Mouse (Mus musculus) megakaryocyte-erythroid progenitor cell, adult 5-6 weeks (primary cell): ENCODE measurements around the gene Osbpl10. TPM values are rescaled to one million over a fixed set of nuclear protein-coding genes. Genes with fewer than 3 reads are reported as not detected.

Experiments used
- ATAC-seq: replicated peaks from 2 replicates; pipeline ENCODE4 v1.8.0; 2016; ENCODE audit warnings: mild to moderate bottlenecking, inconsistent platforms; ENCODE audit not compliant: severe bottlenecking, poor library complexity, low FRiP score, low TSS enrichment
- total RNA-seq, 2 experiments: library from RNA; stranded (forward) in 1 of 2; stranded (reverse) in 1 of 2; fragments of 200-1000, 215-1000 nt in 1 of 2; fragments of >200 nt in 1 of 2; fragmentation: Nextera tagmentation in 1 of 2; gene quantifications; 2 replicates each; pipeline ENCODE4 v1.2.3; 2014 to 2017

The Osbpl10 gene
- total RNA-seq, 2 experiments from 2014 or later: 0.50 to 1.8 TPM

DNA sequence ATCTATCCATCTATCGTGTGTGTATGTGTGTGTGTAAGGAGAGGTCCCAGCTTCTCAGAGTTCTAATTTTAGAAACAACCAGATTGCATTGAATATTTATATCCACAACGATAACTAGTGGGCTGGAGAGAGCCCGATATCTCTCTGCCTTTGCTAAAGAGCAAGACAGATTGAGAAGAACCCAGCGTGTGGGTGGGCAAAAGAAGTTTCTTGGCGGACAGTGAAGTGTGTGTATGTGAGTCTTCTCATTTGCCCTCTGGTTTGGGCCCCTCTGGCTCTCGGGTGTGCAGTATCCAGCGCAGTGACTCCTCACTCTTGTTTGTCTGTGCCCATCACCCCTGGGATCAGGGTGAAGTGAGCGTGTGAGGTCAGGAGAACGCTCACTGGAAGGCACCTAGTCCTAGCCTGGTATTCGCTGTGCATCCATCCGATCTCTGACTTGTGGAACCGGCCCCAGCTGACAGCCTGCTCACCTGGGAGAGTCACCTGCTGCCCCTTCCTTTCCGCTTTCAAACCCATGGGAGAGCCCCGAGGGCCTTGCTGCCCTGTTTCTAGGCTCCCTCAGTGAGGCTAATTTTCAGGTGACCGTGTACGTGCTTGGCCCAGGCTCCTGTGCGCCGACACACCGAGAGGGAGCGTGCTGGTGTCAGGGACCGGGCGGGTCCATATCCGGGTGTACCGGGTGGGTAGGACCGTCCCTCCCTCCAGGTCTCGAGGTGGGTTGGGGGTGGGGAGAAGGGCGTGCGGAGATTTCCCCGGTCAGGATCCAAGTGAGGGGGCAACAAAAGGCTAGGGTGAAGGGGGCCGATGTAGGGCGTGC lies 698 bp upstream of the Osbpl10 start:
- no peak for ATAC-seq

DNA sequence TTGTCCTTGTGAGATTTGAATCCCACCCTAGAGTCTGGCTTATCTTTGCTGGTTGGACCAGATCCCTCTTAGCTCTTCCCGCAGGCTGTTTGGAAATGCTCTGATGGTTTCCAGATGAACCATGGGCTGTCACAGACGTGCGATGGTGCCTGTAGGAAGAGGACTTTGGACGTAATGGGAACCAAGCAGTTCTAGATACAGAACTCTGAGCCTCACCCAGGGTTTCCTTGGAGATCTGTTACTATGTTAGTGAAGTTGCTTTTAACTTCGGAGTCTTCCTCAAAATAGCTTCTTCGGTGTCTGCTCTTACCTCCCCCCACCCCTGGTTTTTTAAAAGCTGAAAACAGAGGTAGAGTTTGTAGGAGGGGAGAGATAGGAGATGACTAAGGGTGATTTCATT lies 1.6 kb downstream of the Osbpl10 start:
- ATAC-seq: no peak

- ATAC-seq: no peak
Measured at GRCm38 (mm10) chr9:114982689-114983360, 4.5 kb downstream of the Osbpl10 start, which contains the start of gene Rps27rt. Gene Rps27rt (minus strand): TSS chr9:114982739.

DNA sequence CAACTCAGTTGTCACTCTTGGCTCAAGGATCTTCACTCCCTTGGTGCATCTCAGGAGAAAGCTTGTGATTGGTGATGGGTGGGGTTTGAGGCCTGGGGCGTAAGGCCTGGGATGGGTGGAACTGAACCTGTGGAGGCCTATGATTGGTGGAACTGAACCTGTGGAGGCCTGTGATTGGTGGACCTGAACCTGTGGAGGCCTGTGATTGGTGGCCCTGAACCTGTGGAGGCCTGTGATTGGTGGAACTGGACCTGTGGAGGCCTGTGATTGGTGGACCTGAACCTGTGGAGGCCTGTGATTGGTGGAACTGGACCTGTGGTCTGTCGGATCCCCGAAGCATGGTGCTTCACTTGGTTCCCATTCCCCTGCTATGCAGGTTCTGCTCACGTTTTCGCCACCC lies 7.4 kb downstream of the Osbpl10 start:
- no peak for ATAC-seq

DNA sequence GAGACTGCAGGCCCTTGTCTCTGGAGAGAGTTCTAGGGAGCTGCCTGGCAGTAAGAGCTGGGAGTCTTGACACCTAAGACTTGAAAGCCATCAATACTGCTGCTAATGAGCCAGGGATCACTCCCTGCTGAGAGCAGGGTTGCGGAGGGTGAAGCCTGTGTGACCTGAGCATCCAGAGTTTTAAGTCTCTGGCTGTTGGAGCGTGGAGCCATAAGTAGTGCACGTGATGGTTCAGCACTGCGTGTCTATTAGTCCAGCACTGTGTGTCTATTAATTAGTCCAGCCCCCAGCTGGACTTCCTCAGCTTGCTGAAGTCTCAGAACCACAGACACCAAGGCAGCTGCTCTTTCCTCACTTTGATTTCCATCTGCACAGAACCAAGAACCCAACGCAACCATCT lies 8.0 kb downstream of the Osbpl10 start:
- ATAC-seq: no peak

DNA sequence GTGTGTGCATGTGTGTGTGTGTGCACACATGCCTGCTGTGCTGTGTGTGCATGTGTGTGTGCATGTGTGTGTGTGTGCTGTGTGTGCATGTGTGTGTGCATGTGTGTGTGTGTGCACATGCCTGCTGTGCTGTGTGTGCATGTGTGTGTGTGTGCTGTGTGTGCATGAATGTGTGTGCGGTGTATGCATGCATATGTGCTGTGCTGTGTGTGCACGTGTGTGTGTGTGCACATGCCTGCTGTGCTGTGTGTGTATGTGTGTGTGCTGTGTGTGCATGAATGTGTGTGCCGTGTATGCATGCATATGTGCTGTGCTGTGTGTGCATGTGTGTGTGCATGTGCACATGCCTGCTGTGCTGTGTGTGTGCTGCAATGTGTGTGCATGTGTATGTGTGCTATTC lies 9.7 kb downstream of the Osbpl10 start:
- ATAC-seq: no peak

DNA sequence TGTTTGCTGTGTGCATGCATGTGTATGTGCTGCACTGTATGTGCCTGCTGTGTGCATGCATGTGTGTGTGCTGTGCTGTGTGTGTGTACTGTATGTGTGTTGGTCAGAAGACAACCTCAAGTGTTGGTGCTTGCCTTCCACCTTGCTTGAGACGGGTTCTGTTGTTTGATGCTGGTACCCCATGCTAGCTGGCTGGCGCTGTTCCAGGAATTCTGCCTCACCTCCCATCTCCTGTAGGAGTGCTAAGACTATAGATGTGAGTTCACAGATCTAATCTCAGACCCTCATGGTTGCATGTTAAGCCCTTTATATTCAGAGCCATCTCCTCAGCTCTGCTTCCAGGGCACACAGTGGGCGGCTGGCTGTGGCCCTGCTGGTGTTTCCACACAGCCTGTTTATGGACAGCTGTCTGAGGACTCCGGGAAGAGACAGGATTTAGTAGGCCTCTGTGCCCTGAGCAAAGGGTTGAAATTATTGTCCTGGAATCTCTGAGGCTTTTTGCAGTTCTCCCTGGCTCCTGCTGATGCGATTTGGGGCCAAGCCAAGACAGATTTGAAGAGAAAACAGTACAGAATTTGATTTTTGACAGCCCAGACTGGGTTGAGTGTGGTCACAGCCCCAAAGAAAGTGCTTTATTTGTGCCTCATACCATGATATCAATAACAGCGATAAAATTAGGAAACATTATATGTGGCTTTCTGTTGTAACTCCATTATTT lies 10.4 kb downstream of the Osbpl10 start:
- ATAC-seq: no peak

DNA sequence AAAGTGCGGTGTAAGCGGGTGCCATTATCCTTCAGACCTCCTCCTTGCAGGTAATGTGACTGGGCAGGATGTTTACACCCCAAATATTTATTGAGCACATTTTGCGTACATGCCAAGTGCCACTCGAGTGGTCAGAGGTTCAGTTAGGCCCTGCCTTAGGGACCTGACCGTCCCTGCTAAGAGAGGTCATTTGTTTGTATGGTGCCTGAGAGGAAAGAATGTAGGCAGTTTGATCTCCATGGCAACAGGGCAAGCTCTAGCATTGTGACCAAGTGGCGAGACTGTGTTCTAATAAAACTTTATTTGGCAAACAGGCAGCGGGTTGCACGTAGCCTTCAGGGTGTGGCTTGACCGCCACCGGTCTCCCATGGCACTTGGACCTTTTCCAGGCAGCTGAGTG lies 12.1 kb downstream of the Osbpl10 start:
- ATAC-seq: no peak

DNA sequence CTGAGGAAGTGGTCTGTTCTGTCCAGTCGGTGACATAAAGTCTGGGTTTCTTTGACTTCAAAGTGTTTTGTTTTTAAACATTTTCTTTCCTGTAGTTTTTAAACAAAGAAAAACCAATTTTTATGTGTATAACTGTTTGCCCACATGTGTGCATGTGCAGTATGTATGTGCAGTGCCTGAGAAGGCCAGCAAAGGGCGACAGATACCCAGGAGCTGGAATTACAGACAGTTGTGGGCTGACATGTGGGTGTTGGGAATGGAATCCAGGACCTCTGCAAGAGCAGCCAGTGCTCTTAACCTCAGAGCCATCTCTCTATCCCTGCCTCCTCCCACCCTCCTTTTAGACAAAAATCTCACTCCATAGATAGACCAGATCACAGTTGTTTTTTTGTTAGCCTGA lies 14.2 kb downstream of the Osbpl10 start:
- ATAC-seq: no peak

DNA sequence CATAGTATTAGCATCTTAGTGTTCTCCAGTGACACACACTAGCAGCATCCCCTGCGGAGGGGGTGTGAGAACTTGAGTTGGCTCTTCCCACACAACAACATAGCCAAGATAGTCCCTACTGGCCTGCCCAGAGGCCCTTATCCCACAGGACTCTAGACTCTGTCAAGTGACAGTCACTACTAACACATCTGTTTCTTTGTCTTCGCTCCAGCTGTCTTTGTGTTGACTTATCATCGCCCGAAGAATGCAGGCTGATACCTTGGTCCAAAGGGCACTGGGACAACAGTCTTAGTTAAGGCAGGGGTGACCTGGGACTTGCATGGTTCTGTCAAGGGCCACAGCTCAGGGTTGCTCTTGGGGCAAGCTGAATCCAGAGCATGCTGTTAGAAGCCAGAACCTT lies 16.9 kb downstream of the Osbpl10 start:
- no peak for ATAC-seq

DNA sequence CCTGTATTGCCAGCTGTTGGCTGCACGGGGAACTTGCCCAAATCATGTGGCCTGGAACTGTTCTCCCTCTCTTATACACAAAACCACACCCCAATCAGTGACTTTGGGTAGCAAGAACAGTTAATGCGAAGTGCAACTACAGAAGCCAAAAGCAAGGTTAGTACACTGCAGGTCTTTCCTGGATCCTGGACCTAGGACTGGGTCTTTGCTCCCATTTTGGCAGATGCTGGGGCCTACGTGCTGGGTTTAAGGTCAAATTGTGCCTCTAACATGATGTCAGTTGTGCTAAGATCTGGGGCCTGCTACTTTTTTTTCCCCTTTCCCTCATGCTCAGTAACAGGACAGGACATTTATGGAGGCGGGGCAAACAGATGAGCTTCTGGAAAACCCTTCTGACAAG lies 17.3 kb downstream of the Osbpl10 start:
- no peak for ATAC-seq

GRCm38 (mm10) chr9:114996489-114996888 lies 18.1 kb downstream of the Osbpl10 start:
- ATAC-seq: no peak

- no peak for ATAC-seq
Measured at GRCm38 (mm10) chr9:114999010-114999770, 20.8 kb downstream of the Osbpl10 start.

DNA sequence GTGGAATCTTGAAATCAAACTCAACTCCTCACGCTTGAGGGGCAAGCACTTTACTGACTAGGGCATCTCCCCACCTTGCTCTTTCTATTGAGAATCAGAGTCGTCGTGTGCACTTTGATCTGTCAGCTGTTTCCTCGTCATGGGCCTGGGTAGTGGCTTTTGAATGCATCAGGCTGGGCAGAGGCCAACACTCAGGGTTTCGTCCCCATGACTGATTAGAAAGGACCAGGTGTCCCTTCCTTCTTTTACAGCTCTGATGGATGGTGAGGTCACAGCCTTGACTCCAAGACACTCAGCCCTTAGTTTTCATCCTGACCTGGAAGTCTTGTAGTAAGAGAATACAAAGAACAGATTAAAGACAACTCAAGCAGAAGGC lies 21.4 kb downstream of the Osbpl10 start:
- no peak for ATAC-seq

GRCm38 (mm10) chr9:115005446-115005845 lies 27.1 kb downstream of the Osbpl10 start:
- no peak for ATAC-seq

DNA sequence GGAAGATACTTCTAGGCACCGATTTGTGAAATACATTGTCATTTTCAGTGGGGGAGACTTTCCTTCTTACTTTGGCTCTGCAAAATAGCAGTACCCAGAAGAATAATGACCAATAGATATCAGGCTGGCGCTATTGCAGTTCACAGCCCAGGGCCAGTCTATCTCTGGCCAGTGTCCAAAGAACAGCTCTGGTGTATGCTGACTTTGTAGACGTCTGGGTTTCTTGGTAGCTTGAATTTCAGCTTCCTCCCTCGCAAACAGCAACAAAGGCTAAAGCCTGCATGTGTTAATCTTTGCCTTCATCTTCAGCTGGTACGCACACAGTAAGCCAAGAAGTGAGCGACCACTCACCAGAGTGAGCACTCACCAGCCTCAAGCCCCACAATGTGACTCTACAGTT lies 29.4 kb downstream of the Osbpl10 start:
- no peak for ATAC-seq

- no peak for ATAC-seq
Measured at GRCm38 (mm10) chr9:115008194-115008593, 29.8 kb downstream of the Osbpl10 start.

GRCm38 (mm10) chr9:115012367-115012766 lies 34.0 kb downstream of the Osbpl10 start:
- ATAC-seq: no peak

DNA sequence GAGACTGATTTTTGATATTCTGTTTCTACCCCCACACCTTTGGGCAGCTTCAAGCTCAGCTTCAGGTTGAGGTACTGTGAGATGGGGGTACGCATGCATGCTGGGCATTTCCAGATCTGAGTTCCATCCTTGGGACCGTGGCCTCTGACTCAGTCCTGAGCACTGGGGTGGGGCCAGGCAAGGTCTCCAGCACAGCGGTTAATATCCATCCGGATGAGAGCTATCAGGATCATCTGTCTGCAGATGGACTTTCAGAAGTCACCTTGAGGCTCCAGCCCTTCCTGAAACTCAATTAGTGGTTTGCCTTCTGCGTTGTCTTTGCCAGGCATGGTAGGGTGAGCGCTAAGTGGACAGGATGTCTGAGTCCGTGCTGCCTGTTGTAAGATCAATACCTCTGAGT lies 41.8 kb downstream of the Osbpl10 start:
- ATAC-seq: no peak

- no peak for ATAC-seq
Measured at GRCm38 (mm10) chr9:115021419-115021818, 43.0 kb downstream of the Osbpl10 start.
